Mouse (Mus musculus) midbrain, embryonic 16.5 days (tissue): ENCODE data around the gene Mbnl1. TPM values are rescaled to one million over a fixed set of nuclear protein-coding genes. Genes with fewer than 3 reads are reported as not detected.

Source experiments
- ATAC-seq: fragments of 200-750 bp; cut with Nextera tagmentation; 2 replicates; pipeline ENCODE4 v1.8.0; 2017; ENCODE audit warnings: moderate TSS enrichment
- H3K27ac ChIP-seq: fragments of 300-500 bp; sonication (generic); 2 replicates; pipeline ENCODE4 v1.5.1; 2014; ENCODE audit warnings: mild to moderate bottlenecking, low read length, mixed read lengths
- H3K27me3 ChIP-seq: fragments of 300-500 bp; sonication (generic); 2 replicates; pipeline ENCODE4 v1.6.1; 2014; ENCODE audit warnings: low read depth, low read length, mixed read lengths; ENCODE audit not compliant: control insufficient read depth, insufficient read depth
- H3K36me3 ChIP-seq: fragments of 300-500 bp; sonication (generic); 2 replicates; pipeline ENCODE4 v1.6.1; 2014; ENCODE audit warnings: mild to moderate bottlenecking, low read length, moderate library complexity, mixed read lengths; ENCODE audit not compliant: control insufficient read depth, insufficient read depth
- H3K4me1 ChIP-seq: fragments of 300-500 bp; sonication (generic); 2 replicates; pipeline ENCODE4 v1.6.1; 2014; ENCODE audit warnings: mild to moderate bottlenecking, low read length, mixed read lengths; ENCODE audit not compliant: control insufficient read depth, insufficient read depth
- H3K4me2 ChIP-seq: fragments of 300-500 bp; sonication (generic); 2 replicates; pipeline ENCODE4 v1.6.1; 2014; ENCODE audit warnings: mild to moderate bottlenecking, low read length, mixed read lengths
- H3K4me3 ChIP-seq: fragments of 300-500 bp; sonication (generic); 2 replicates; pipeline ENCODE4 v1.5.1; 2014; ENCODE audit warnings: low read depth, mild to moderate bottlenecking, low read length, moderate library complexity, mixed read lengths
- H3K9ac ChIP-seq: fragments of 300-500 bp; sonication (generic); 2 replicates; pipeline ENCODE4 v1.6.1; 2014; ENCODE audit warnings: low read depth, low read length, mixed read lengths
- H3K9me3 ChIP-seq: fragments of 300-500 bp; sonication (generic); replicated peaks from 2 replicates; pipeline ENCODE4 v1.6.1; 2014; ENCODE audit warnings: mild to moderate bottlenecking, low read length, mixed read lengths; ENCODE audit not compliant: control insufficient read depth, poor library complexity, severe bottlenecking
- WGBS: fragments of 180-500 bp; shearing (Covaris S2); extraction: QIAGEN DNeasy Blood & Tissue Kit; methylation state at CpG from one replicate; pipeline ENCODE4 v1.1.7; 2014; 5-methylcytosine and 5-hydroxymethylcytosine counted together
- polyA plus RNA-seq: library from polyadenylated mRNA; unstranded; fragments of >200 nt; fragmentation: Nextera tagmentation; extraction: Ambion mirVana; gene quantifications from 2 replicates; pipeline ENCODE4 v1.2.1, GENCODE M21; 2015

Gene Mbnl1
- polyA plus RNA-seq, 1 experiment from 2014 or later, result 46.8 TPM

DNA sequence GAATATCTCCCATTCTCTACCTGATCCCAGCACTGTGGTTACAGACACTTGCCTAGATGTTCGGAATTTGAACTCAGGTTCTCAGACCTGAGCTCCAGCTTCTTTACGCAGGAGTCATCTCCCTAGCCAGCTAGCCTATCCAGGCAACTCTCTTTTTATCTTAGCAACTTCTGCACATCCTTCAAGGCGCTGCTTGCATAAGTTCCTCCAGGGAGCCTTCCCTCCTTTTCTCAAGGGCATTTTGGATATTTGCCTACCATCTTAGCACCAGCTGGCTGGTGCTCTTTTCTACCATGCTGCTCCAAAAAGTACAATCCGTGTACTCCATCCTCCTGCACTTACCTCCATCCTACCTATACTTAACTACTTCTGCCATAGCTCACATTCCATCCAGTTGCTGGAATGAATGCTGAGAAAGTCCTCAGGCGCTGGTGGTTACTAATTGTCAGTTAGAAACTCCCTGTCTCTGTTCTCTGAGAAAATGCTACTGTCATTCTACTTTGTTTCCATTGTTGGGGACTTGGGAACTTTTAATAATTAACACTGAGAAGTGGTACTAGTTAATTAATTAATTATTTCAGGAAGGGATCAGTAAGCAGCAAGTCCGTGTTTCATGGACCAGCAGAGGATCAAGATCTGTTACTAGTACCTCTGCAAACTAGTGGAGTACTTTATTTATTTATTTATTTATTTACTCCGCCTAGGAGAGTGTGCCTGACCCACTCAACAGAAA, 27.3 kb downstream of the Mbnl1 start:
- H3K4me3 ChIP-seq, result peak overlapping the region; percentile 83
- 52% methylated on average over 7 of the region's 7 CpGs for WGBS
- H3K9ac ChIP-seq, result no peak overlapping the region
- H3K27ac ChIP-seq, result no peak overlapping the region
- no peaks in the 10 kb centered on the region for H3K9me3 ChIP-seq
- no peak for ATAC-seq
- H3K4me1 ChIP-seq, result peaks cover 25% of the 10 kb centered on the region
- H3K4me2 ChIP-seq, result peak overlapping the region; percentile 85
- H3K27me3 ChIP-seq, result no peaks in the 10 kb centered on the region
- H3K36me3 ChIP-seq, result no peaks in the 10 kb centered on the region

DNA sequence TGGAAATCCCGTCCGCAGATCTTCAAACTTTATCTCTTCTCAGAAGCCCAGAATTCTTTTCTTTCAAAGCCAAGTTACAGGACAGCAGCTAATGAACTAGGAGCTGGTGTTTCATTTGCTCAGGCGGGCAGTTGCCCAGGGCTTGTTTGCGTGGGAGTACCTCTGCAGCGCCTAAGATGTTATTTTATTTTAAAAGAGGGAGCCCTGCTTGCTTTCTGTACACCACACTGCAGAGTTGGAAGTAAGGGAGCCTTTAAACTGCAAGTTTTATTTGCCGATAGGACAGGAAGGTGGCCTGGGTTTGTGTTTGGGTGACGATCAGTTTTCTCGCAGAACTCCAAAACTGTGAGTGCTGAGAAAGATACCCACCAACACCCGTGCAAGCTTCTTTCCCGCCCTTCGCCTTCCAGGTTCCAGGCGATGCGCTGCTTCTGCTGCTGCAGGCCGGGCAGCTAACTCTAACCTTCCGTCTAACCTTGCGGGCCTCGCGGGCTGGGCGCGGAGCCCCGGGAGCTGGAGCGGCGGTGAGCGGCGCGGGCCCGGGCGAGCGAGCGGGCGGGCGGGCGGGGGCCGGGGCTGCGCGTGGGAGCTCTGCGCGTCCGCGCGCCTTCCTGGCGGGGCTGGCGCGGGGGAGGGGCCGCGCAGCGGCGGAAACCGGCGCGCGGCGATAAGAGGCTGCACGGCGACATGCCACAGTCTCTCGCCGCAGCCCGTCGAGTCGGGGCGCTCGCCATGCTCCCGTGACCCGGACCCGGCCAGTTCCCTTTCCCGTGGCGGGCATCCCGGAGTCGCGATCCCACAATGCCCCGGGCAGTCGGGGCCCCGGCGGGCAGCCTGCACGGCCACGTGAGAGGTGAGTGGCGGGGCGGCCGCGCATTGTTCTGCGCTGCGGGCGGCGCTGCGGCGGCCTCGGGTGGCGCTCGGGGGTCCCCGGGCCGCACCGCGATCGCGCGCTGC, 28.2 kb downstream of the Mbnl1 start:
- ATAC-seq, result peak; percentile 95
- peaks cover 25% of the 10 kb centered on the region for H3K4me1 ChIP-seq
- H3K9me3 ChIP-seq, result no peaks in the 10 kb centered on the region
- no peaks in the 10 kb centered on the region for H3K36me3 ChIP-seq
- peak overlapping the region; percentile 87 for H3K9ac ChIP-seq
- H3K27me3 ChIP-seq, result no peaks in the 10 kb centered on the region
- H3K4me2 ChIP-seq, result peak overlapping the region; percentile 85
- H3K4me3 ChIP-seq, result peak overlapping the region; percentile 83
- under 1% methylated on average over 82 of the region's 96 CpGs for WGBS
- peak overlapping the region; percentile 85 for H3K27ac ChIP-seq

DNA sequence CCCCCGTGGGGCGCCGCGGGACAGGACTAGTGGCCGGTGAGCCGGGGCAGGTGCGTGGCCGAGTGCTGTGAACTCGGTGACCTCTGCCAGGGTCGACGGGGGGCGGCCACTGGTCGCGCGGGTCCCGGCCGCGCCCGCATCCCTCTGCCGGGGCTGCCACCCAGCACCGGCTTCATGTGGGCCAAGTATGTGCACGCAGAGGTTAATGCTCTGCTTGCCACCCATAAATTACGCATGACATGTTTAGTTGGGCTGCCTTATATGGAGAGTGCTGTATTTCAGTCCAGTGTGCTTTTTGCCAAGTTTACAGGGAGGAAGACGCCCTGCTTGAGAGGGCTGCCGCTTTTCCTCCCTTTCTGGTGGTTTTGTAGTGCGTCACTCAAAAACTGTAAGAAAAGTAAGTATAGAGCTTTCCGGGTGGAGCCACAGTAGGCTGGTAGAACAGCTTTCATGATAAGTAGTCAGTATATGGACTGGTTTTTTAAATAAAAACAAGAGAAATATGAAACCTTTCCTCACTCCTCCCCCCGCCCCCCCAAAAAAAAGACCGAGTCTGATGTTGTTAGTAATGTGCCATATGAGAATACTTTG, 29.0 kb downstream of the Mbnl1 start:
- Histone ChIP-seq H3K4me1 (peaks cover 25% of the 10 kb centered on the region), H3K4me2 (peak overlapping the region; percentile 85), H3K27ac (peak overlapping the region; percentile 85), H3K9ac (peak overlapping the region; percentile 87), H3K27me3 (no peaks in the 10 kb centered on the region), H3K4me3 (peak overlapping the region; percentile 83), H3K36me3 (no peaks in the 10 kb centered on the region), H3K9me3 (no peaks in the 10 kb centered on the region)
- WGBS, result 1% methylated on average over 28 of the region's 29 CpGs
- peak; percentile 87 for ATAC-seq

DNA sequence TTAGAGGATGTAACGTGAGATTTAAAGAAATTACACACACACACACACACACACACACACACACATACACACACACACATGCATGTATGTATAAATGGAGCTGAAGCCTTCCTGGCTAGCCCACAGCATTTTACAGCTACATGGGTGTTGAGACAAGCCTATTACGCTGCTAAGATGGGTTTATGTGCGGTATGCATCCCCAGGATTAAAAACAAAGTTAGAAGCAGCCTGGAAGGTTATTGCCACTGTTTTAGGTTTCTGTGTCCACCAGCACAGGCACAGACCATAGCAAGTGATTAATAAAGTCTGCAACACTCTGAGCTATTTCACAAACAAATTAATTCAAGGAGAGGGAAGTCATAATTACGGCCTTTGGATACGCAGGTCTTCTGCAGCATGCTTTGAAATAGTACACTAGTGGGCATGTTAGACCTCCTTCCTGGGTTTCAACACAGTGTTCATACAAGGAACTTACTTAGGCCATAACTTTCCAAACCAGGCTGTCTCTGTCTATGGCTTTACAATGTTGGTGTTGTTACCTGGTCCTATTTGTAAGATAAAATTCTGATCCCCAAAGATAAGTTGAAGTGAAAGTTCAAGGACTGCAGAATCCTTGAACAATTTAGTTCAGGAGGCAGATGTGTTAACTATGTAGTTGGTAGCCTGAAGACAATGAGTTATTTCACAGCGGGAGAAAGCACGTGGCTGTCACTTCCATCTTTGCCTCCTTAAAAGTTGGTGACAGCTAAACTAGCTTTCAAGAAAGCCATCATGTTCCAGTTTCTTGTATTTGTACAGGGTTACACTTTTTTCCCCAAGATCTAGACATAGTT, 29.7 kb downstream of the Mbnl1 start:
- Histone ChIP-seq H3K4me2 (peak overlapping the region; percentile 85), H3K27me3 (no peaks in the 10 kb centered on the region), H3K27ac (peak overlapping the region; percentile 10; the same call in 1 of the 2 replicates), H3K9ac (0 out of 2 replicates have a peak overlapping the region, but pooled peaks have one; percentile 30), H3K9me3 (no peaks in the 10 kb centered on the region), H3K36me3 (no peaks in the 10 kb centered on the region), H3K4me1 (peaks cover 25% of the 10 kb centered on the region), H3K4me3 (peak overlapping the region; percentile 83)
- ATAC-seq, result no peak
- WGBS, result 39% methylated on average over 7 of the region's 7 CpGs

DNA sequence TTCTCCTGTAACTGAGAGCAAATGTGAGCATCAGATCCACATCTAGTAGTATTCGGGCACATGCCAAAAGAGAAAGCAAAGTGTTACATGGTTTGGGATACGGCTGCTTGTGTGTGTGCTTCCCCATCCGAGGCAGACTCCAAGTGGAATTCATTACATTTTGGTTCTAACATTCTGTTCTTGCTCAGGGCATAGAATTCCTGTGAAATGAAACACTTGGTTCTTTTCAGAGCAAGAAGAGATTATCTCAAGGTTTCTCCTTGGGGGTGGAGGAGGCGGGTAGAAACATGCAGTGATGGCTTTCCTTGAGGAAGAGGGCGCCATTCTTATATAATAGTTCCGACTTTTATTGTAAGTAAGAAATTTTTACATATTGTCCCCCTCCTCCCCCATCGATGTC, 30.6 kb downstream of the Mbnl1 start:
- no peaks in the 10 kb centered on the region for H3K9me3 ChIP-seq
- no peak overlapping the region for H3K27ac ChIP-seq
- H3K36me3 ChIP-seq, result no peaks in the 10 kb centered on the region
- no peak for ATAC-seq
- no peak overlapping the region for H3K4me3 ChIP-seq
- no peaks in the 10 kb centered on the region for H3K27me3 ChIP-seq
- WGBS, result 65% methylated on average over 7 of the region's 7 CpGs
- no peak overlapping the region for H3K9ac ChIP-seq
- peak overlapping the region; percentile 30; the same call in 1 of the 2 replicates for H3K4me2 ChIP-seq
- peaks cover 25% of the 10 kb centered on the region for H3K4me1 ChIP-seq

DNA sequence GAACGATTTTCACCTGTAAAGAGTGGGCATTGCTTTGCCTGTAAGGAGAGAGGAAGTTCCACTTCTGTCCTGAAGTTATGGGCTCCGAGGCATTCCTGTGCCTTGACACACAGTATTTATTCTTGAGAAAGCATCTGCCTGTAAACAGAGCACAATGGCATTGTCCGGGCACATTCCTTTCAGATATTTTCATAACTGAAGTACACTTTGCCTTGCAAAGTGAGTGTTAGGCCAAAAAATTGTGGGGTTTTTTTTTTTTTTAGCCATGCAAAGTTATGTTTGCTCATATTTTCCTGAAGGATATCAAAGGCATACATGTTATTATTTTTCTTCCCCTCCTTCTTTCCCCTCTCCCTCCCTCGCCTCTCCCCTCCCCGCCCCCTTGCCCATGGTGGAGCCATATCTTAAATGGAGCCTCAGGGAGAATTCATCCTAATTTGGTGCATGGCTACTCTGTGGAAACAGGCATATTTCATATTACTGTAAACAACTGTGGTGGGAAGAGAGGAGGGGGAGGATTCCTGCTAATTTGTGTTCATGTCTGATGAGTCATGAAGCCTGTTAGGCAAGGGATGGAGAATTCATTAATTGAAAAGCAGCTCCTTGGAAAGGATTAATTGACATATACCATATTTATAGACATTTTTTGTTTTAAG, 32.3 kb downstream of the Mbnl1 start:
- ATAC-seq, result no peak

DNA sequence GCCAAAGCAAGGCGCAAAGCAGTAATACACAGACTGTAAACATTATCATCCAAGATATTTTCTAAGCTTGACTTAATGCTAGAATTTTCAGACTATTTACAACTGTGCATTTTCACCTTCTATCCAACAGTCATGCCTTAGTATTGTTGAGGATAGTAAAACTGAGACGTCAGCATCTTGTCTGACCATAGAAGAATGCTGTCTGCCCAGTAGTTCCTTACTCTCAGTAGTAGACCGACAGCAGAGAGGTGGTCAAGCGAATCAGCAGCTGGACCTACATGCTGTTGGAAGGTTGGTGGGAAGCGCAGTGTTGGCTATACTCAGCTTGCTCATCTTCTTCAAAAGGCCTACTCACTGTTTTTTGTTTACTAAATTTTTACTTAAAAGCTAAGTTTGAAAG, 34.2 kb downstream of the Mbnl1 start:
- 83% methylated on average over 5 of the region's 5 CpGs for WGBS
- Histone ChIP-seq H3K4me2 (no peak overlapping the region), H3K4me1 (peaks cover 16% of the 10 kb centered on the region), H3K36me3 (no peaks in the 10 kb centered on the region), H3K9ac (no peak overlapping the region), H3K27ac (no peak overlapping the region), H3K4me3 (no peak overlapping the region), H3K9me3 (no peaks in the 10 kb centered on the region), H3K27me3 (no peaks in the 10 kb centered on the region)
- no peak for ATAC-seq

More for the DNA sequence above, 32.3 kb downstream of the Mbnl1 start:
- no peaks in the 10 kb centered on the region for H3K27me3 ChIP-seq
- H3K4me2 ChIP-seq, result no peak overlapping the region
- H3K4me1 ChIP-seq, result peaks cover 22% of the 10 kb centered on the region
- no peak overlapping the region for H3K27ac ChIP-seq
- 82% methylated on average over 5 of the region's 5 CpGs for WGBS
- H3K4me3 ChIP-seq, result no peak overlapping the region
- no peaks in the 10 kb centered on the region for H3K36me3 ChIP-seq
- H3K9ac ChIP-seq, result no peak overlapping the region
- no peaks in the 10 kb centered on the region for H3K9me3 ChIP-seq

DNA sequence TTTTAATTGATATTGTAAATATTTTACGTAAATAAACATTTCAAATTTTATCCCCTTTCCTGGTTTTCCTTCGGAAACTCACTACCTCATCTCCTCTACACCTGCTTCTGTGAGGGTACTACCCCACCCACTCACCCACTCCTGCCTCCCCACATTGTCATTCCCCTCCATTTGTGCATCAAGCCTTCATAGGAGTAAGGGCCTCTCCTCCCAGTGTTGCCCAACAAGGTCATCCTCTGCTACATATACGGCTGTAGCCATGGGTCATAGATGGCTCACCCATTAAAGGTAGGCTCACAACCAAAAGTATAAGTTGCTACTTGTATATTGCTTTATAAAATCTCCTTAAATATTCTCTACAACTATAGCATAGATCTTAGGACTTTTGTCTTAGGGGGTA, 34.9 kb downstream of the Mbnl1 start:
- whole genome bisulfite sequencing, result 97% methylated on average over 3 of the region's 3 CpGs
- Histone ChIP-seq H3K27me3 (no peaks in the 10 kb centered on the region), H3K4me1 (peaks cover 11% of the 10 kb centered on the region), H3K9me3 (no peaks in the 10 kb centered on the region), H3K4me2 (no peak overlapping the region), H3K27ac (no peak overlapping the region), H3K36me3 (no peaks in the 10 kb centered on the region), H3K4me3 (no peak overlapping the region), H3K9ac (no peak overlapping the region)
- ATAC-seq, result no peak
